Mouse (Mus musculus) kidney, embryonic 16.5 days (tissue): ENCODE measurements around the gene Il22ra2. TPM values are rescaled to one million over a fixed set of nuclear protein-coding genes. Genes with fewer than 3 reads are reported as not detected.
A peak's percentile ranks its signal among the peaks of the same experiment; 100 is the strongest.
"Not testable (repeated sequence)": the region's sequence is repeated elsewhere in the genome, so short reads cannot be mapped to it uniquely, and the experiment has no call there.

Experiments
- ATAC-seq: fragments of 200-750 bp; cut with Nextera tagmentation; 2 replicates; pipeline ENCODE4 v1.8.0; 2017; ENCODE audit warnings: moderate TSS enrichment; ENCODE audit not compliant: low FRiP score, low TSS enrichment
- H3K27ac ChIP-seq: fragments of 300-500 bp; sonication (generic); 2 replicates; pipeline ENCODE4 v1.5.1; 2014; ENCODE audit warnings: low read length
- H3K27me3 ChIP-seq: fragments of 300-500 bp; sonication (generic); 2 replicates; pipeline ENCODE4 v1.6.1; 2014; ENCODE audit warnings: low read length, control low read depth, mixed read lengths; ENCODE audit not compliant: insufficient read depth
- H3K36me3 ChIP-seq: fragments of 300-500 bp; sonication (generic); 2 replicates; pipeline ENCODE4 v1.6.1; 2014; ENCODE audit warnings: low read length, control low read depth, mixed read lengths; ENCODE audit not compliant: insufficient read depth
- H3K4me1 ChIP-seq: fragments of 300-500 bp; sonication (generic); 2 replicates; pipeline ENCODE4 v1.6.1; 2014; ENCODE audit warnings: low read length, control low read depth, mixed read lengths; ENCODE audit not compliant: insufficient read depth
- H3K4me2 ChIP-seq: fragments of 300-500 bp; sonication (generic); replicated peaks from 2 replicates; pipeline ENCODE4 v1.6.1; 2014; ENCODE audit warnings: low read depth, low read length
- H3K4me3 ChIP-seq: fragments of 300-500 bp; sonication (generic); 2 replicates; pipeline ENCODE4 v1.5.1; 2014; ENCODE audit warnings: mild to moderate bottlenecking, low read length
- H3K9ac ChIP-seq: fragments of 300-500 bp; sonication (generic); replicated peaks from 2 replicates; pipeline ENCODE4 v1.6.1; 2014; ENCODE audit warnings: low read length
- H3K9me3 ChIP-seq: fragments of 300-500 bp; sonication (generic); 2 replicates; pipeline ENCODE4 v1.6.1; 2016; ENCODE audit warnings: low read length, control low read depth
- WGBS: fragments of 180-500 bp; shearing (Covaris S2); extraction: QIAGEN DNeasy Blood & Tissue Kit; methylation state at CpG from one replicate; pipeline ENCODE4 v1.1.7; 2014; 5-methylcytosine and 5-hydroxymethylcytosine counted together
- polyA plus RNA-seq: library from polyadenylated mRNA; unstranded; fragments of >200 nt; fragmentation: Nextera tagmentation; extraction: Ambion mirVana; gene quantifications from 2 replicates; pipeline ENCODE4 v1.2.1, GENCODE M21; 2015

Il22ra2 gene
- polyA plus RNA-seq, 1 experiment from 2014 or later = not detected

DNA sequence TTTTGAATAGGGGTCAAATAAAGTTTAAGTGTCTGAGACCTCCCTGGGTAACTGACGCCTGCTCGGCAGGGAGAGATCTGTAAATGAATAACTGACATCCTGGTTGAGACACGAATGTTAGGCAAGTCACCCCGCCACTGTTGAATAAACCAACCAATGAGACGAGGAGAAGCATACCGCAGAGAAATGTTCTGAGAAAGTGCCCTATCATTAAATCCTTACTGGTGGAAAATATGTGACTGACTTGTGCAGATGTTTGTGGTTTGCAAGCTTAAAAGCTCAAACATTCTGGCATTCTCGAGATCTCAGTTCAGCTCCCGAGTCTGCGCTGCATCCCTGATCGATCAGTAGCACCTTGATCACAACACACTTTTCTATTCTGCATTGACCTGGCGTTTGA, 23.7 kb upstream of the Il22ra2 start:
- peak overlapping the region; percentile 72 for H3K27ac ChIP-seq
- peaks cover 21% of the 10 kb centered on the region for H3K4me1 ChIP-seq
- H3K27me3 ChIP-seq = no peaks in the 10 kb centered on the region
- ATAC-seq = peak; percentile 86
- H3K9ac ChIP-seq = no peak overlapping the region
- 68% methylated on average over 11 of the region's 11 CpGs for WGBS
- no peak overlapping the region for H3K4me2 ChIP-seq
- H3K9me3 ChIP-seq = peaks cover 4% of the 10 kb centered on the region
- no peak overlapping the region for H3K4me3 ChIP-seq
- H3K36me3 ChIP-seq = peaks cover 37% of the 10 kb centered on the region

DNA sequence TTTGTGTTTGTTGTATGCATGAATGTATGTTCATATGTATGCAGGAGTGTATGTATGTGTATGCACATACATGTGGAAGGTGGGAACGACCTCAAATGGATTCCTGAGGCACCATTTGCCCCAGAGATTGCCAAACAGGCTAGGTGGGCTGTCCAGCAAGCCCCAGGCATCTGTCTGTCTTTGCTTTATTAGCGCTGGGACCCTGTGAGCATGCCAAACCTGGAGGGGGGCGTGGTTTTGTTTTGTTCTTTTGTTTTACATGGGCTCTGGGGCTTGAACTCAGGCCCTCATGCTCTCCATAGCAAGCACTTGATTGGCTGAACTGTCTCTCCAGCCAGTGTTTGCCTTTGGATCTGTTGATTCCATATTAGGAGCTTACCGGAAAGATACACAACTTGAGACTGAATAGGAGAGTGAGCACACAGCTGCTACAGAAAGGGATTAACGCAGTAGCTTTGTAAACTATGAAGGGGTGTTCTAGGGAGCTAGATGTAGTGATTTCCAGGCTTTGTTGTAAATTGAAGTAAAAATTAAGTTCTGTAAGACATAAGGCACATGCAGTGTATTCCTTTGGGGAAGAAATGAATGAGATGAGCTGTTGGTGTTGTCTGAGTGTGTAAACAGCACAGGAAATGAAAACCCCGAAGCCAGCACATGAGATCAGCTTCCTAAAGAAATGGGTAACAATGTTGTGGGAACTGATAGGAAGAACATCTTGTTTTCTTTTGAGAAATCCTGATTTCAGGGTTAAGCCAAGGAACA, 22.3 kb upstream of the Il22ra2 start:
- peaks cover 8% of the 10 kb centered on the region for H3K4me1 ChIP-seq
- no peak overlapping the region for H3K9ac ChIP-seq
- 83% methylated on average over 6 of the region's 6 CpGs for WGBS
- peaks cover 4% of the 10 kb centered on the region for H3K9me3 ChIP-seq
- H3K4me3 ChIP-seq = no peak overlapping the region
- H3K27ac ChIP-seq = peak overlapping the region; percentile 72; the same call in 1 of the 2 replicates
- ATAC-seq = no peak
- H3K36me3 ChIP-seq = peaks cover 49% of the 10 kb centered on the region
- no peak overlapping the region for H3K4me2 ChIP-seq
- H3K27me3 ChIP-seq = no peaks in the 10 kb centered on the region

DNA sequence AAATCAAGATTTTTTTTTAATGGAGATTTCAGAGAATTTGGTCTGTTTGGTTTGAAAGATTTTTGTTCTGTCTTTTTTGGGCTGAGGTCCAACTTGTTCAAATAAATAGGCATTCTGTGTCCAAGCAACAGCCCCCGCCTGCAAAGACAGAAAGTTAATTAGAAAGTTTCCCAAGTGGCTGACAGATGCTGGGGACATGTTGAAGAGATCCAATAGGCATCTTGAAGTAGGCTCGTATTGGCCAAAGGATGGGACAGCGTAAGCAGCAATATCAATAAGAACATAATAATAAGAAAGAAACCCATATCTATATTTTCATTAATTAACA, 21.7 kb upstream of the Il22ra2 start:
- peaks cover 4% of the 10 kb centered on the region for H3K9me3 ChIP-seq
- no peak overlapping the region for H3K4me2 ChIP-seq
- 95% methylated on average over 3 of the region's 3 CpGs for WGBS
- H3K4me3 ChIP-seq = no peak overlapping the region
- H3K36me3 ChIP-seq = peaks cover 54% of the 10 kb centered on the region
- no peaks in the 10 kb centered on the region for H3K27me3 ChIP-seq
- no peak for ATAC-seq
- no peak overlapping the region for H3K9ac ChIP-seq
- H3K27ac ChIP-seq = no peak overlapping the region
- 0 out of 2 replicates have a peak, but pooled peaks cover 5% of the 10 kb centered on the region for H3K4me1 ChIP-seq

DNA sequence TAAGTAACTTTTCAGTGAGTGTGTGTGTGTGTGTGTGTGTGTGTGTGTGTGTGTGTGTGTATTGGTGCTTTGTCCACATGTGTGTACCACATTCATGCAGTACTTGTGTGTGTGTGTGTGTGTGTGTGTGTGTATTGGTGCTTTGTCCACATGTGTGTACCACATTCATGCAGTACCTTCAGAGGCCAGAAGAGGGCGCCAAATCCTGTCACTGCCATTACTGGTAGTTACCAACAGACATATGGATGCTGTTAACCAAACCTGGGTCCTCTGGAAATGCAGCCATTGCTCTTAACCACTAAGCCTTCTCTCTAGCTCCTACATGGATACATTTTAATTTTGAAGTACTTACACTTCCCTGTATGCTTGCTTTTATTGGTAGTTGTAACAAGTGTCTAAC, 20.3 kb upstream of the Il22ra2 start:
- H3K27ac ChIP-seq = not testable (repeated sequence)
- peaks cover 67% of the 10 kb centered on the region for H3K36me3 ChIP-seq

DNA sequence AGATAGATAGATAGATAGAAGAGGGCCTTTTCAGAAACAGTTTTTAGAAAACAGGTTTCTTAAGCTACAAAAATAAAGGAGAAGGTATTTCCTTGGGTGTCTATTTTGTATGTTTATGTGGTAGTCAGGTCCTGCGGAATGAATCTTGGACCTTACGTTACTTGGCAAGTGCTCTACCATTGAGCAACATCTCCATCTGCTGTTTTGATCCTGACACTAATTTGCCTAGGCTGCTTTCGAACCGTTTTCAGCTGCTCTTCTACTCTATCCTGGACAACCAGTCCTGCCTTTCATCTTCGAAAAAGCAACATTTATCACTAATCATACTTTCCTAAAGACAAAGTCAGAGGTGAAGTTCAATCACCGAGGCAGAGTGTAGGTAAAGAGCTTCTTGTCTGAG, 18.6 kb upstream of the Il22ra2 start:
- ATAC-seq = no peak
- 94% methylated on average over 6 of the region's 6 CpGs for WGBS
- Histone ChIP-seq H3K4me3 (no peak overlapping the region), H3K9ac (no peak overlapping the region), H3K27ac (no peak overlapping the region), H3K27me3 (no peaks in the 10 kb centered on the region), H3K9me3 (peaks cover 4% of the 10 kb centered on the region), H3K36me3 (peaks cover 82% of the 10 kb centered on the region), H3K4me1 (0 out of 2 replicates have a peak, but pooled peaks cover 5% of the 10 kb centered on the region), H3K4me2 (no peak overlapping the region)

More for the DNA sequence above, 20.3 kb upstream of the Il22ra2 start:
- not testable (repeated sequence) for H3K4me3 ChIP-seq, H3K4me2 ChIP-seq, H3K27me3 ChIP-seq, H3K4me1 ChIP-seq, ATAC-seq, H3K9ac ChIP-seq, H3K9me3 ChIP-seq
- WGBS = 33% methylated on average over 1 of the region's 1 CpGs

DNA sequence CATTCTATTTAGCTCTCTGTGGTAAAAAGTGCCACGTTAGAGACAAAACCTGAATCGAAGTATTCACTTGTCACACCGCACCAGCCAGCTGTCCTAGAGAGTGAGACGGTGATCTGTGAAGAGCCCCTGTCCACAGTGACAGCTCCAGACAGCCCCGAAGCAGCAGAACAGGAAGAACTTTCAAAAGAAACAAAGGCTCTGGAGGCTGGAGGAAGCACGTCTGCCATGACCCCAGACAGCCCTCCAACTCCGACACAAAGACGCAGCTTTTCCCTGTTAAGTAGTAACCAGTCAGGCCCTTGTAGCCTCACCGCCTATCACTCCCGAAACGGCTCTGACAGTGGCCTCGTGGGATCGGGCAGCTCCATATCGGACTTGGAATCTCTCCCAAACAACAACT, 12.7 kb upstream of the Il22ra2 start:
- ATAC-seq = no peak

DNA sequence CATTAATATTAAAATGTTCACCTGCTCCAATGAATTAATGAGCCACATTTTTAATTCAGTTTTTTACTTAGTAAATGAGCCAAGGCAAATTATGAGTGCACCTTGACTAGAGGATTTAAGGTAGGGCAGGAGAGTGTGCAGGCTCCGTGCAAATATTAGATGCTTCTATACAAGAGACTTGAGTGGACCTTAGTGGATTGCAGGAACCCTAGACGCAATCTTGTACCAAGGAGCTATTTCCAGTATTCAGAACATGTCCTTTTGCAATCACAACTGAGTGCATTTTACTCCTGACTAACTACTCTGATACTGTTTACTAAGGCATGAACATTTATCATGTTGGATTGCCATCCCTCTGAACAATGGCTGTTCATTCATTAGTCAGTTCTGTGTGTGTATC, 10.2 kb upstream of the Il22ra2 start:
- Histone ChIP-seq H3K4me1 (no peaks in the 10 kb centered on the region), H3K9ac (no peak overlapping the region), H3K36me3 (peaks cover 29% of the 10 kb centered on the region), H3K4me3 (no peak overlapping the region), H3K27me3 (no peaks in the 10 kb centered on the region), H3K4me2 (no peak overlapping the region), H3K27ac (no peak overlapping the region), H3K9me3 (no peaks in the 10 kb centered on the region)
- 49% methylated on average over 2 of the region's 2 CpGs for WGBS
- ATAC-seq = no peak

More for the DNA sequence above, 12.7 kb upstream of the Il22ra2 start:
- 69% methylated on average over 14 of the region's 14 CpGs for WGBS
- Histone ChIP-seq H3K4me3 (no peak overlapping the region), H3K4me2 (no peak overlapping the region), H3K4me1 (no peaks in the 10 kb centered on the region), H3K27me3 (no peaks in the 10 kb centered on the region), H3K9me3 (no peaks in the 10 kb centered on the region), H3K27ac (no peak overlapping the region), H3K36me3 (peaks cover 52% of the 10 kb centered on the region), H3K9ac (no peak overlapping the region)

DNA sequence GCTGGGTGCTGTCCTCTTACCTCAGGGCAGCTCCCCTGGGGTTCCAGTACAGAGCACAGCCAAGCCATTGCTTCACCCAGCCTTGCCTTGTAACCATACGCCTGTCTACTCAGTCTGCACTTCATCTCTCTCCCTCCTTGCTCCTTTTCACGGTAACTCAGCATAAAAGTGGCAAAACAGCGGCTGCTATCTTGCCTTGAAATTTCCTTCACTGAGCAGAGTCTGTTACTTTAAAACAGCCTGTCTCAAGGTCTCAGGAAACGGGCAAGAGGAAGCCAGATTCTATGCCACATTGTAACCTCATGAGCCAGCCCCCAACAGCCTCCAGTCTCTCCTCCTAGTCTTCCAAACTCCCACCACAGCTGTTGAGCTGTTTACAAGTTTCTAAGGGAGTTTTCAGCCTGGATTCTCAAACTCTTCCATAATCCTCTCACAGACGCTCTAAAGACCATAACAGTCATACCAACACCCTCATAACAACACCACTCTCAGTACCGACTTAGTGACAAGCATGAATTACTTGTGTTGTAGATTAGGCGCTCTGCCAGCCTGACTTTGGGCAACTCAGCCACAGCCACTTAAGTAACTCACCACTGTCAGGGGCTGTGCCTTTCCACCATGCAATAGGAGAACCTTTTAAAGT, 8.6 kb upstream of the Il22ra2 start:
- H3K4me2 ChIP-seq = no peak overlapping the region
- no peaks in the 10 kb centered on the region for H3K4me1 ChIP-seq
- WGBS = 43% methylated on average over 7 of the region's 7 CpGs
- no peaks in the 10 kb centered on the region for H3K9me3 ChIP-seq
- H3K4me3 ChIP-seq = no peak overlapping the region
- H3K27ac ChIP-seq = peak overlapping the region; percentile 59
- H3K36me3 ChIP-seq = peaks cover 14% of the 10 kb centered on the region; the same call in 1 of the 2 replicates
- H3K27me3 ChIP-seq = no peaks in the 10 kb centered on the region
- H3K9ac ChIP-seq = no peak overlapping the region
- no peak for ATAC-seq

DNA sequence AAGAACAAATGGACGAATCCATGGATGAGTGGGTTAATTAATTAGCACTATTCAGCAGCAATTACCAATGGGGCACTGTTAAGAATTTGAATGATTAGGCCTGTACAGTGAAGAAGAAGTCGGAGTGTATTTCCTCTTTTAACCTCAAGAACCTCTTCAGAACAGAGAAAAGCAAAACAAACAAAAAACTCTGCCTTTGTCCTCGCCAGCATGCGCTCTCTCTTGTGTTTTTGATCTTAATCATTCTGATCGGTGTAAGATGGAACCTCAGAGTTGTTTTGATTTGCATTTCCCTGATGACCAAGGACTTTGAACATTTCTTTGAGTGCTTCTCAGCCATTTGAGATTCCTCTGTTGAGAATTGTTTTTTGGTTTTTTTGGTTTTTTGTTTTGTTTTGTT, 2.1 kb upstream of the Il22ra2 start:
- no peak overlapping the region for H3K4me3 ChIP-seq
- H3K9ac ChIP-seq = no peak overlapping the region
- H3K27ac ChIP-seq = no peak overlapping the region
- H3K27me3 ChIP-seq = no peaks in the 10 kb centered on the region
- H3K4me1 ChIP-seq = no peaks in the 10 kb centered on the region
- ATAC-seq = no peak
- WGBS = 71% methylated on average over 5 of the region's 5 CpGs
- no peak overlapping the region for H3K4me2 ChIP-seq
- H3K9me3 ChIP-seq = no peaks in the 10 kb centered on the region
- no peaks in the 10 kb centered on the region for H3K36me3 ChIP-seq

DNA sequence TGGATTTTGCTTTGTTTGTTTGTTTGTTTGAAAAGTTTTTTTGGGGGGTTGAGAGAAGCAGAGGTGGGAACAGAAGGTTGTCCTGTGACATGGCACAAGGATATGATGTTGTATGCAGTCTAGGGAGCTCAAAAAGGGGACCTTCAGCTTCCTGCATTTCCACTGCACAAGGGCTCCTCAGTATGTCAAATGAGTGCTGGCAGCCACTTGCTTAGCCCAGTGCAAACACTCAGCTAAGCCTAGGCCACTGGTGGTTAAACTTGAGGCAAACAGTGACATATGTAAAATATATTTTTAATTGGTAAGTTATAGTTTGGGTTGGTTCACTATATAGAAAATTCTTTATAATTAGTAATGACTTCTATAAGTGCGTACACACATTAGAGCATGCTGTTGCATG, 2.8 kb downstream of the Il22ra2 start:
- 83% methylated on average over 1 of the region's 1 CpGs for WGBS
- H3K27ac ChIP-seq = no peak overlapping the region

More for the DNA sequence above, 2.8 kb downstream of the Il22ra2 start:
- Histone ChIP-seq H3K4me2 (no peak overlapping the region), H3K9ac (no peak overlapping the region), H3K9me3 (no peaks in the 10 kb centered on the region), H3K27me3 (no peaks in the 10 kb centered on the region), H3K36me3 (no peaks in the 10 kb centered on the region), H3K4me1 (no peaks in the 10 kb centered on the region), H3K4me3 (no peak overlapping the region)
- no peak for ATAC-seq
